Mouse (Mus musculus): ENCODE data around the gene Mroh8. TPM values are rescaled to one million over a fixed set of nuclear protein-coding genes. Genes with fewer than 3 reads are reported as not detected.

The Mroh8 gene
- 1 to 10 TPM in 1 of 26 experiments, under 1 TPM in 3, not detected in 22; 0.16 to 1.0 (median 0.35) TPM for total RNA-seq (2018; cell fraction: chromatin; rRNA removed)
- total RNA-seq (2018; cell fraction: cytosol; rRNA removed) = under 1 TPM in 14 of 26 experiments, not detected in 12; 0.03 to 0.40 (median 0.09) TPM
- total RNA-seq (2018; cell fraction: nucleus; rRNA removed) = 1 to 10 TPM in 2 of 26 experiments, under 1 TPM in 3, not detected in 21; 0.12 to 1.2 (median 0.52) TPM
- polyA plus RNA-seq (2018) = 0.15 to 0.18 TPM in 2 of 3 replicates, not detected in the other

DNA sequence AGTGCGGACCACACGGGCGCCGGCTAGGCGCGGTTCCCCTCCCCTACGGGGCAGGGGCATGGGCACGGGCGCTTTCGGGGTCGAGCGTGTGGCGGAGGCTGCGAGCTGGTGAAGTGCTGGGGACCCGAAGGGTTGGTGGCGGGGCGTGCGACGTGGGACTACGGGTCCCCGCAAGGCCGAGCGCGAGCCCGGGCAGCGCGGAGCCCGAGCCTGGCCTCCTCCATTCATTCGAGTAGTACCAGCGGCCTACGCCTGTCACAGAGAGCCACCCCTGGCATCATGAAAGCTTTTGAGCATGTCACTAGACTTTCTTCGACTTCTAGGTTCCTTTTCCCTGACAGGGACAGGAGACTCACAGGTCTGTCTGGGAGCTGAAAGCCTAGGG, at the start of gene Mroh8:
Gene Mroh8, minus strand, starts transcription at position 134 of the 385 bp plus-strand sequence.
- Histone ChIP-seq H3K27ac (peak within 1 kb of the TSS; percentile 4; the same call in 1 of the 2 replicates), H3K4me3 (ENCODE audit: inconsistent target) (peak within 1 kb of the TSS; percentile 69), H3K36me3 (ENCODE audit: inconsistent target) (peaks cover 9% of the 10 kb centered on the region; the same call in 1 of the 2 replicates), H3K79me2 (ENCODE audit: inconsistent target) (peaks cover 49% of the 10 kb centered on the region)
- 1% methylated on average over 32 of the region's 32 CpGs for WGBS (ENCODE audit: missing documents)

- H3K36me3 ChIP-seq (ENCODE audit: inconsistent target) = peaks cover 16% of the 10 kb centered on the region; the same call in 1 of the 2 replicates
Observed at GRCm38 (mm10) chr2:157328570-157328969, 49.2 kb upstream of the Mroh8 start.

DNA sequence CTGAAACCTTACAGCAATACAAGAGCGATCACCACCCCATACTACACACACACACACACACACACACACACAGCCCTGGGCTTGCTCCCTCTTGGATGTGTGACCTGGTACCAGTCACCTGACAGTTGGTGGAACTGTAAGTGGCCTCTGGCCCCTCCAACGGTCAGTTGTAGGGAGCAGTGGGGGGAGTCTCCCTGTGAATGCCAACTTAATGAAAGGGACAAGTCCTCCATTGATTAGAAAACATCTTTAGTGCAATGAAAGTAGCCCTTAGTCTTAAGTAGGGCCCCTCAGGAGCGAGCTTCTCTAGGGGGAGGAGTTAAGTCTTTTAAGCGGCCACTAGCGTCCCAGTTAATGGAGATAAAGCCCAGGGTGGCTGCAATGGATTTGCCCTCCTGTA, 48.8 kb upstream of the Mroh8 start:
- no peak overlapping the region for H3K27ac ChIP-seq
- WGBS (ENCODE audit: missing documents) = 94% methylated on average over 5 of the region's 5 CpGs
- no peaks in the 10 kb centered on the region for H3K79me2 ChIP-seq (ENCODE audit: inconsistent target)
- H3K36me3 ChIP-seq (ENCODE audit: inconsistent target) = peaks cover 18% of the 10 kb centered on the region; the same call in 1 of the 2 replicates
- H3K4me3 ChIP-seq (ENCODE audit: inconsistent target) = no peak overlapping the region

More at GRCm38 (mm10) chr2:157328570-157328969, 49.2 kb upstream of the Mroh8 start:
- WGBS (ENCODE audit: missing documents) = 93% methylated on average over 10 of the region's 11 CpGs
- Histone ChIP-seq H3K27ac (no peak overlapping the region), H3K79me2 (ENCODE audit: inconsistent target) (no peaks in the 10 kb centered on the region), H3K4me3 (ENCODE audit: inconsistent target) (no peak overlapping the region)

DNA sequence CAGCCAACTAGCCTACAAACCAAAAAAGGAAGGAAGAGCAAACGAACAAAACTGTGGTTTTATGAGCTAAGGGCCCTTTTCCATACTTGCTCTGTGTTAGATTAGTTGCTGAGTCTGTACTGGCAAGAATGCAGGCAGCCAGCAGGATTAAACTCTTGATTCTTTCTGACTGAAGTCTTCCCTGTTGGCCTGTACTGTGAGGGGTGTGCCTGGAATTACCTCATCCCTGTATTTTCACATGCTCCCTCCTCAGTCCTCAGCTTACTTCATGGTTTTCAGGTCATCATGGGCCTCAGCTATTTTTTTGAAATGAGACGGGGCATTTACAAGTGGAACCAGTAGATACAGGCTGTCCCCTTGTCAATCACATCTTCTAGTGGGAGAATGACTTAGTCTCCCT, 45.9 kb upstream of the Mroh8 start:
- Histone ChIP-seq H3K4me3 (ENCODE audit: inconsistent target) (no peak overlapping the region), H3K79me2 (ENCODE audit: inconsistent target) (no peaks in the 10 kb centered on the region), H3K27ac (no peak overlapping the region), H3K36me3 (ENCODE audit: inconsistent target) (peaks cover 45% of the 10 kb centered on the region)
- 50% methylated on average over 2 of the region's 2 CpGs for WGBS (ENCODE audit: missing documents)

GRCm38 (mm10) chr2:157322029-157322766, 42.8 kb upstream of the Mroh8 start:
- H3K4me3 ChIP-seq (ENCODE audit: inconsistent target) = no peak overlapping the region
- no peak overlapping the region for H3K27ac ChIP-seq
- peaks cover 60% of the 10 kb centered on the region for H3K36me3 ChIP-seq (ENCODE audit: inconsistent target)
- H3K79me2 ChIP-seq (ENCODE audit: inconsistent target) = no peaks in the 10 kb centered on the region
- WGBS (ENCODE audit: missing documents) = 95% methylated on average over 5 of the region's 5 CpGs

DNA sequence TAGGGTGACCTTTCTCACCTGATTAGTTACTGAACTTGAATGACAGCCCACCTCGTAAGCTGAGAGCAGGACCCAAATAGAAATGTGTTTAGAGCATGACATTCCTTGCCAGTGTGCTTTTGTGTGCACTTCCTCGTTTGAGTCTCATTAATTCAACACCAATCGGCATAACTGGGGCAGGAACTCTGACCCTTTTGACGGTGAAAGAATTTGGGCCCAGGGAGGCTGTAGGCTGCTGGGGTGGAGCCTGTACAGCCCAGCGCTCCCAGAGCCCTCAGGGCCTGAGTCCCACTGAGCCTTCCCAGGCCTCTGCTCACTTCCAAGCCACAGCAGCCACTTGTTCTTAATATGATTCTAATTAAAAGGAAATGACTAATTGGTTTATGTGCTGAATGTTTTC, 41.5 kb upstream of the Mroh8 start:
- Histone ChIP-seq H3K79me2 (ENCODE audit: inconsistent target) (no peaks in the 10 kb centered on the region), H3K27ac (no peak overlapping the region), H3K36me3 (ENCODE audit: inconsistent target) (peaks cover 62% of the 10 kb centered on the region), H3K4me3 (ENCODE audit: inconsistent target) (no peak overlapping the region)
- WGBS (ENCODE audit: missing documents) = 90% methylated on average over 5 of the region's 5 CpGs

DNA sequence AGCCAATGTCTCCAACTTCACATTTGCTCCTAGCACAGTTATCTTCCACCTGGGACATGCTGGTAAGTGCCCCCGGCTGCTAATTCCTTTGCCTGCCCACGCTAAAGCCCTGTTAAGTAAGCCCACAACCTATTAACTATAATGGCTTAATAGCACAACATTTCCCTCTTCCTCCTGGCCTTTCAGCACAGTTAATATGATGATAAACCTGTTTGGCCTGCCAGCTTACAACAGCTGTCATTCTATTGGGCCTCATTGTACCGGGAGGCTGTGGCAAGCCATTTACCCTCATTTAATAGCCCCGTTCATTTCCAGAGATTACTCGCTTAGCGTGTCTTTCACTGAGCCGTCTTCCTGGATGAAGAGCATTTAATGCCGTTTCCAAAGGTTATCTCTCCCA, 40.8 kb upstream of the Mroh8 start:
- Histone ChIP-seq H3K27ac (no peak overlapping the region), H3K36me3 (ENCODE audit: inconsistent target) (peaks cover 70% of the 10 kb centered on the region), H3K4me3 (ENCODE audit: inconsistent target) (no peak overlapping the region), H3K79me2 (ENCODE audit: inconsistent target) (no peaks in the 10 kb centered on the region)
- 99% methylated on average over 8 of the region's 8 CpGs for WGBS (ENCODE audit: missing documents)

DNA sequence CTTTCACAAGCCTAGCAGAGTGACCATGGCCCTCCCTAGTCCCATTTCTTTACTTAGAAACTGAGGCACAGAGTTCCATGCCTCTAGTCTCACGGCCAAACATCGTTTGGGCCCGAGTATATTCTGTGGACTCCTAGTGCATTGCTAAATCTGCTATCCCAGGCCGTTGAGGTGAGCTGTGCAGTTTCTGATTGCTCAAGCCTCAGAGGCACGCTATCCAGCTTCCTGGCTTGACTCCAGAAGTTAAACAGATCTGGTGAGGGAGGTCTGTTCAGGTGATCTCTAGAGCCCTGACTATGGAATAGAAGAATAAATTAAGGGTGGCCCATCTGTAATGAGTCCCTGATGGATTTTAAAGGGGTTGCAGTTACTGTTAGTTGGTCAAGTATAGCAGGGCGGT, 37.9 kb upstream of the Mroh8 start:
- peaks cover 82% of the 10 kb centered on the region for H3K36me3 ChIP-seq (ENCODE audit: inconsistent target)
- H3K79me2 ChIP-seq (ENCODE audit: inconsistent target) = no peaks in the 10 kb centered on the region
- WGBS (ENCODE audit: missing documents) = 84% methylated on average over 6 of the region's 6 CpGs
- no peak overlapping the region for H3K27ac ChIP-seq
- H3K4me3 ChIP-seq (ENCODE audit: inconsistent target) = no peak overlapping the region

GRCm38 (mm10) chr2:157316358-157316933, 37.1 kb upstream of the Mroh8 start:
- H3K4me3 ChIP-seq (ENCODE audit: inconsistent target) = no peak overlapping the region
- H3K36me3 ChIP-seq (ENCODE audit: inconsistent target) = peaks cover 82% of the 10 kb centered on the region
- H3K27ac ChIP-seq = no peak overlapping the region
- H3K79me2 ChIP-seq (ENCODE audit: inconsistent target) = no peaks in the 10 kb centered on the region
- WGBS (ENCODE audit: missing documents) = 95% methylated on average over 10 of the region's 14 CpGs

- 96% methylated on average over 6 of the region's 6 CpGs for WGBS (ENCODE audit: missing documents)
- H3K4me3 ChIP-seq (ENCODE audit: inconsistent target) = no peak overlapping the region
- no peak overlapping the region for H3K27ac ChIP-seq
- H3K79me2 ChIP-seq (ENCODE audit: inconsistent target) = no peaks in the 10 kb centered on the region
- H3K36me3 ChIP-seq (ENCODE audit: inconsistent target) = peaks cover 81% of the 10 kb centered on the region
Observed at GRCm38 (mm10) chr2:157315486-157315885, 36.1 kb upstream of the Mroh8 start.

DNA sequence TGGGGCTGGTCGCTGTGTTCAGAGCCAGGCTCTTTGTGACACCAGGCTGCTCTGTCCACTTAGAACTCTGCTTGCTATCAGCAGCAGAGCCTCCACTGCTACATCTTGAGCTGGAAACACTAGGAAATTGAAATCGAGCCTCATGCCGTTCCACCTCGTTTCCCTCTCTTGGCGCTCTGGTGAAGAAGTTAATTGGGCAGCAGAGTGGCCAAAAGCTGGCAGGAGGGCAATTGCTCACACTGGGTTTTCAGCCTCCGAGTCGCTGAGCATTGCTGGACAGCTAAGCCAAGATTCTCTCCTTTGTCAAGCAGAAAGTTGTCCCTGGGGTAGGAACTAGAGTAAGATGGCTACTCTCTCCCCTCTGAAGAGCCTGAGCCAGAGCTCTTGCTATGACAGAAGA, 35.0 kb upstream of the Mroh8 start:
- no peak overlapping the region for H3K27ac ChIP-seq
- H3K36me3 ChIP-seq (ENCODE audit: inconsistent target) = peaks cover 79% of the 10 kb centered on the region
- H3K79me2 ChIP-seq (ENCODE audit: inconsistent target) = no peaks in the 10 kb centered on the region
- 98% methylated on average over 7 of the region's 7 CpGs for WGBS (ENCODE audit: missing documents)
- no peak overlapping the region for H3K4me3 ChIP-seq (ENCODE audit: inconsistent target)

GRCm38 (mm10) chr2:157313718-157314117, 34.4 kb upstream of the Mroh8 start:
- 100% methylated on average over 3 of the region's 3 CpGs for WGBS (ENCODE audit: missing documents)
- H3K36me3 ChIP-seq (ENCODE audit: inconsistent target) = peaks cover 85% of the 10 kb centered on the region
- no peak overlapping the region for H3K4me3 ChIP-seq (ENCODE audit: inconsistent target)
- H3K79me2 ChIP-seq (ENCODE audit: inconsistent target) = no peaks in the 10 kb centered on the region
- no peak overlapping the region for H3K27ac ChIP-seq

GRCm38 (mm10) chr2:157310963-157311637, 31.8 kb upstream of the Mroh8 start:
- H3K36me3 ChIP-seq (ENCODE audit: inconsistent target) = peaks cover 84% of the 10 kb centered on the region
- WGBS (ENCODE audit: missing documents) = 95% methylated on average over 6 of the region's 6 CpGs
- H3K27ac ChIP-seq = no peak overlapping the region
- H3K4me3 ChIP-seq (ENCODE audit: inconsistent target) = no peak overlapping the region
- H3K79me2 ChIP-seq (ENCODE audit: inconsistent target) = no peaks in the 10 kb centered on the region

GRCm38 (mm10) chr2:157309611-157310010, 30.3 kb upstream of the Mroh8 start:
- Histone ChIP-seq H3K27ac (no peak overlapping the region), H3K4me3 (ENCODE audit: inconsistent target) (no peak overlapping the region), H3K79me2 (ENCODE audit: inconsistent target) (no peaks in the 10 kb centered on the region), H3K36me3 (ENCODE audit: inconsistent target) (peaks cover 81% of the 10 kb centered on the region)
- 95% methylated on average over 8 of the region's 8 CpGs for WGBS (ENCODE audit: missing documents)
